Mouse (Mus musculus): ENCODE results near the gene Anapc15-ps.

- TF ChIP-seq CTCF (IDR thresholded peaks at IDR 0.05; ENCODE audit: low read depth) (no peak), EP300 (IDR thresholded peaks at IDR 0.05; ENCODE audit: low read depth) (no peak)
Measured at GRCm38 (mm10) chr10:95682091-95682740, 9.0 kb upstream of the Anapc15-ps start.

All from heart, postnatal 0 days (tissue).